Mouse (Mus musculus) neural tube, embryonic 15.5 days (tissue): ENCODE data around the gene Pstk. TPM values are rescaled to one million over a fixed set of nuclear protein-coding genes. Genes with fewer than 3 reads are reported as not detected.

ENCODE experiments used
- ATAC-seq: fragments of 200-750 bp; cut with Nextera tagmentation; 2 replicates; pipeline ENCODE4 v1.8.0; 2017; ENCODE audit warnings: mild to moderate bottlenecking, moderate TSS enrichment, moderate library complexity; ENCODE audit not compliant: low FRiP score
- H3K27ac ChIP-seq: fragments of 300-500 bp; sonication (generic); replicated peaks from 2 replicates; pipeline ENCODE4 v1.5.1; 2015; ENCODE audit warnings: mild to moderate bottlenecking, inconsistent platforms
- H3K27me3 ChIP-seq: fragments of 300-500 bp; sonication (generic); replicated peaks from 2 replicates; pipeline ENCODE4 v1.6.1; 2015; ENCODE audit warnings: inconsistent platforms
- H3K36me3 ChIP-seq: fragments of 300-500 bp; sonication (generic); 2 replicates; pipeline ENCODE4 v1.6.1; 2015; ENCODE audit warnings: inconsistent platforms
- H3K4me1 ChIP-seq: fragments of 300-500 bp; sonication (generic); 2 replicates; pipeline ENCODE4 v1.6.1; 2015; ENCODE audit warnings: inconsistent platforms
- H3K4me2 ChIP-seq: fragments of 300-500 bp; sonication (generic); 2 replicates; pipeline ENCODE4 v1.6.1; 2015; ENCODE audit warnings: inconsistent platforms, mild to moderate bottlenecking, moderate library complexity
- H3K4me3 ChIP-seq: fragments of 300-500 bp; sonication (generic); replicated peaks from 2 replicates; pipeline ENCODE4 v1.5.1; 2015; ENCODE audit warnings: mild to moderate bottlenecking, inconsistent platforms
- H3K9ac ChIP-seq: fragments of 300-500 bp; sonication (generic); replicated peaks from 2 replicates; pipeline ENCODE4 v1.6.1; 2015; ENCODE audit warnings: mild to moderate bottlenecking, inconsistent platforms
- H3K9me3 ChIP-seq: fragments of 300-500 bp; sonication (generic); replicated peaks from 2 replicates; pipeline ENCODE4 v1.6.1; 2016; ENCODE audit warnings: inconsistent platforms
- WGBS: fragments of 180-500 bp; shearing (Covaris S2); methylation state at CpG from one replicate; pipeline ENCODE4 v1.1.7; 2015; ENCODE audit warnings: mixed read lengths; 5-methylcytosine and 5-hydroxymethylcytosine counted together
- polyA plus RNA-seq: library from polyadenylated mRNA; unstranded; fragments of >200 nt; fragmentation: Nextera tagmentation; extraction: Ambion mirVana; gene quantifications from 2 replicates; pipeline ENCODE4 v1.2.1, GENCODE M21; 2015

The Pstk gene
- polyA plus RNA-seq, 1 experiment from 2014 or later = 56.3 TPM

DNA sequence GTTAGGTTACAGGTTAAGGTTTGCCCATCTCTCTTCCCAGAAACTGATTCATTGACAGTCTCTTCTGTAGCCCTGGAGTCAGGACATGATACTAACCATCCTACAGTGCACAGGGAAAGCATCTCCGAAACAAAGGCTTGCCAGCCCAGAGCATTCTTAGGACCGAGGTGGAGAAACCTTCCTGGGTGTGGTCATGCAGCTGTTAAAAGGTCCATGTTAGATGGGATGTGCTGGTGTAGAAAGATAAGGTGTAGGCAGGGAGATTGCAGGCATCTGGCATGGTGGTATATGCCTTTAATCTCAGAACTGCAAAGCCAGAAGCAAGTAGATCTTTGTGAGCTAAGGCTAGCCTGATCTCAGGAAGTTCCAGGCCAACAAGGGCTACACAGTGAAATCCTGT, 54.0 kb downstream of the Pstk start:
- Histone ChIP-seq H3K4me2 (no peak overlapping the region), H3K4me1 (no peaks in the 10 kb centered on the region), H3K4me3 (no peak overlapping the region), H3K27ac (no peak overlapping the region), H3K27me3 (no peaks in the 10 kb centered on the region), H3K36me3 (peaks cover 26% of the 10 kb centered on the region), H3K9me3 (no peaks in the 10 kb centered on the region), H3K9ac (no peak overlapping the region)
- ATAC-seq = no peak
- 84% methylated on average over 2 of the region's 2 CpGs for WGBS

DNA sequence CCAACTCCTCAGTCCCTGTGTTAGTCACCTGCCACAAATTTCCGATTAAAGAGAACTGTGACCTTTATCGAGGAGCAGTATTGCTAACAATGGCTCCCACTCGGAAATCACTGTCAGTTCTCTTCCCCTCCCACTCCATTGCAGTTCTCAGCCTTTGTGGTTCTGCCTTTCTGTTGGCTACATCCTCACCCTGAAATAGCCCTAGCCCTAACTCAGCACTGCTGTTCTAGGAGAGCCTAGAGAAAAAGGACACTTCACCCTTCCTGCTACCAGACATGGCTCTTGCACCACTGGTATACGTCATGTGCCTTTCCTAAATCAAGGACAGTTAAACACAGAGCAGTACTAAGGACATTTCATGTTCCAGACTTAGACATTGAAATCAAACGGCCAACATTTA, 56.4 kb downstream of the Pstk start:
- no peaks in the 10 kb centered on the region for H3K4me1 ChIP-seq
- H3K27me3 ChIP-seq = no peaks in the 10 kb centered on the region
- H3K9me3 ChIP-seq = no peaks in the 10 kb centered on the region
- no peak overlapping the region for H3K4me2 ChIP-seq
- no peak for ATAC-seq
- H3K27ac ChIP-seq = no peak overlapping the region
- H3K36me3 ChIP-seq = peaks cover 41% of the 10 kb centered on the region
- no peak overlapping the region for H3K9ac ChIP-seq
- H3K4me3 ChIP-seq = no peak overlapping the region
- WGBS = 91% methylated on average over 5 of the region's 5 CpGs

DNA sequence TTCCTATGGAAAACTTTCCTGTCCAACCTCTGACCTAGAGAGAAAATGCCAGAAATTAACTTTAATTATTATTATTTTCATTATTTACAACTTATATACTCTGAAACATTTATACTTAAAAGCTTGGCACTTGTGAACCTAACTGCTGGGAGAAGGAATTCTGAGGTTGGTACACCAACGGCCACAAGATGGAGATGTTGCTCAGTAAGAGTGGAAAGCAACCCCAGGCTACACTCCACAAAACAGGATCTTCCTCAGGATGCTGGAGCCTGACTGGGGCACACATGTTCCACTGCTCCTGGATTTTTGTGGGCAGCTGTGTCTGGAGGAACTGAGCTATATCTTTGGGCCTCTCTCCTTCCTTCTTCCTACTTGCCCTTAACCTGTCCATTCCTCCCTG, 61.3 kb downstream of the Pstk start:
- ATAC-seq = no peak
- H3K4me3 ChIP-seq = no peak overlapping the region
- H3K27ac ChIP-seq = no peak overlapping the region
- no peak overlapping the region for H3K9ac ChIP-seq
- H3K4me2 ChIP-seq = no peak overlapping the region
- H3K9me3 ChIP-seq = no peaks in the 10 kb centered on the region
- H3K36me3 ChIP-seq = peaks cover 34% of the 10 kb centered on the region
- no peaks in the 10 kb centered on the region for H3K4me1 ChIP-seq
- H3K27me3 ChIP-seq = no peaks in the 10 kb centered on the region
- WGBS = 23% methylated on average over 1 of the region's 1 CpGs

DNA sequence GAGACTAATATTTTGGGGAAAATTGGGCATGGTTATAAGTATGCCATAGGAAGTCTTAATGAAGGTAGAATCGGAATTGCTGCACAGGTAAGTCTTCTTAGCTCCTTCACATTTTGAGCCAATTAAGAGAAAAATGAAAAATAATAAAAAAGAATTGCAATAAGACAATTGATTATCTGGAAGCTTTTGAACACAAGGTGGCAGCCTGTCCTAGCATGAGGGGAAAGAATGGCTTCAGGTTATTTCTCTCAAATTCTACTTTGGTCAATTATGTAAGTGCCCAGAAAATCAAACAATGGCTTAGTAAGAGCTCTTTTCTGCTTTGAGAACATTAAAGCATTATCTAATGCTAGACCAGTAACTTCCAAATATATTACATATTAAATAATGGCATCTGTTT, 63.3 kb downstream of the Pstk start:
- WGBS = 79% methylated on average over 1 of the region's 1 CpGs
- H3K27me3 ChIP-seq = no peaks in the 10 kb centered on the region

DNA sequence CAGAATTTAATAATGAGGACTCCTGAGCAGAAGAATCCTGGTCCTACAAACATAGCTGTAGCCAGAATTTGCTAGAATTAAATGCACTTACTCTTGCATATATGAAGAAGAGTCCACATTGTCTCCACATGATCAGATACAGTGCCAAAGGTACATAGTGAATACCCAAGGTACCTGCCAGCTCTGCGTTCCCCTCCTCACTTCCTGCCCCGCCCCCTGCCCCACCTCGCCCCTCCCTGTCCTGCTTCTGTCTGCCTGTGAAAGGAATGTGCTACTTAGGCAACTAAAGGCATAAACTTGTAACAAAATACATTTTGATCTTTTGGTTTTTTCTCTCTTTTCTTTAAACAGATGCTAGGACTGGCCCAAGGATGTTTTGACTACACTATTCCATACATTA, 66.1 kb downstream of the Pstk start:
- no peaks in the 10 kb centered on the region for H3K9me3 ChIP-seq
- ATAC-seq = no peak
- WGBS = 66% methylated on average over 3 of the region's 3 CpGs

More for the DNA sequence above, 63.3 kb downstream of the Pstk start:
- no peak for ATAC-seq
- Histone ChIP-seq H3K4me1 (no peaks in the 10 kb centered on the region), H3K9me3 (no peaks in the 10 kb centered on the region), H3K4me2 (no peak overlapping the region), H3K27ac (no peak overlapping the region), H3K4me3 (no peak overlapping the region), H3K9ac (no peak overlapping the region), H3K36me3 (peaks cover 26% of the 10 kb centered on the region)

More for the DNA sequence above, 66.1 kb downstream of the Pstk start:
- Histone ChIP-seq H3K9ac (no peak overlapping the region), H3K4me2 (no peak overlapping the region), H3K27me3 (no peaks in the 10 kb centered on the region), H3K27ac (no peak overlapping the region), H3K4me3 (no peak overlapping the region), H3K36me3 (peaks cover 19% of the 10 kb centered on the region; the same call in 1 of the 2 replicates), H3K4me1 (no peaks in the 10 kb centered on the region)

Other genes with a start within 250 kb of the Pstk start
- not detected in 2 replicates for gene 4933402N03Rik, start 224.8 kb upstream of the Pstk start, polyA plus RNA-seq
- gene 5430419D17Rik, start 196.7 kb upstream of the Pstk start, polyA plus RNA-seq = not detected in 2 replicates
- gene Cuzd1, start 48.8 kb upstream of the Pstk start, polyA plus RNA-seq = 0.13 TPM in 1 of 2 replicates, not detected in the other
- not detected in 2 replicates for gene Fam24b, start 41.6 kb upstream of the Pstk start, polyA plus RNA-seq
- gene Fam24a, start 37.3 kb upstream of the Pstk start, polyA plus RNA-seq = not detected in 2 replicates
- 29.0 and 31.1 TPM in 2 replicates for gene 2310057M21Rik, start 8.4 kb upstream of the Pstk start, polyA plus RNA-seq
- 9.9 and 10.5 TPM in 2 replicates for gene Ikzf5, start 39.4 kb downstream of the Pstk start, polyA plus RNA-seq
- 78.9 and 82.9 TPM in 2 replicates for gene Acadsb, start 39.5 kb downstream of the Pstk start, polyA plus RNA-seq
- 0.54 and 0.89 TPM in 2 replicates for gene Hmx3, start 171.7 kb downstream of the Pstk start, polyA plus RNA-seq
- 0.82 and 1.3 TPM in 2 replicates for gene Hmx2, start 177.6 kb downstream of the Pstk start, polyA plus RNA-seq
- 141 and 157 TPM in 2 replicates for gene Bub3, start 189.1 kb downstream of the Pstk start, polyA plus RNA-seq